Mouse (Mus musculus): ENCODE measurements at regions not wholly inside any gene's neighbourhood (a gene's known extent, or its start where the extent isn't known, plus 50 kb on each side); places are given as distances from the start of the nearest gene placed in this dataset.

- TF ChIP-seq POLR2A (IDR thresholded peaks at IDR 0.05; ENCODE audit: insufficient read length, low read depth) (no peak), MAX (IDR thresholded peaks at IDR 0.05; ENCODE audit: low read depth) (no peak), MYOG (IDR thresholded peaks at IDR 0.05; ENCODE audit: control insufficient read depth in 1 of 3, insufficient read depth in 1 of 3, insufficient read length in 2 of 3, low read depth in 2 of 3) (no peak), REST (IDR thresholded peaks at IDR 0.05; ENCODE audit: insufficient read depth, insufficient read length) (no peak), SRF (IDR thresholded peaks at IDR 0.05; ENCODE audit: control insufficient read depth, insufficient read length, low read depth) (no peak)
These were observed 180.6 kb downstream of the Cbln4 start for GRCm38 (mm10) chr2:171862626-171863025.

Data from myocyte (in vitro differentiated cells).